Mouse (Mus musculus) cerebellum, adult 2 months (tissue): ENCODE data around the gene Ankrd12.

Source experiments
- CTCF ChIP-seq: fragments of 200-500 bp; IDR thresholded peaks from 2 replicates; pipeline ENCODE4 v1.5.1; 2011; ENCODE audit warnings: low read depth, mild to moderate bottlenecking, control low read depth, low read length, moderate library complexity, borderline replicate concordance; ENCODE audit not compliant: insufficient read depth
- POLR2A ChIP-seq: fragments of 200-500 bp; IDR thresholded peaks from 2 replicates; pipeline ENCODE4 v1.6.1; 2011; ENCODE audit warnings: low read length, control low read depth, borderline replicate concordance; ENCODE audit not compliant: insufficient read depth

DNA sequence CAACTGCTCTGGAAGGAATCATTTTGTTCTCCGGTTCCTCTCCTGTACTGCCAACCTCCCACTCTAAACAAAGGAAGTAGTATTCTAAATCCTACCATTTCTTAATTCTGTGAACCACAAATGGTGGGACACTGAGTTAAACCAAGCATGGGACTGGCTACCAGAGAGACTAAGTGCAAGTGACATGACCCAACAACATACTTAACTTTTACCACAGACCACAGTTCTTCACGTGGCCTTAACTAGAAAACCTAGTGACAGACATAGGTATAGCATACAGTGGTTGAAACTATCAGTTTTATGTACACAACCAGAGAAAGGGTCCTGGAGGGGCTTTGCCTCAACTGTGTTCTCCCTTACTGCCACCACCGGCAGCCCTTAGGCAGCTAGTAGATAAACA is 15.8 kb upstream of the Ankrd12 start:
- TF ChIP-seq CTCF (no peak), POLR2A (no peak)
